Mouse (Mus musculus) lung, postnatal 4 days (tissue): Measurements from ENCODE around the gene Sh3pxd2a.
"Not testable (repeated sequence)": the region's sequence is repeated elsewhere in the genome, so short reads cannot be mapped to it uniquely, and the experiment has no call there.

ENCODE experiments used
- DNase-seq, 2 experiments: peaks; one replicate each; pipeline ENCODE4 v3.0.0; 2021

The Sh3pxd2a gene

GRCm38 (mm10) chr19:47405548-47405947, 58.7 kb downstream of the Sh3pxd2a start:
- DNase-seq = no peak

GRCm38 (mm10) chr19:47403391-47404379, 60.5 kb downstream of the Sh3pxd2a start:
- DNase-seq = no peak

GRCm38 (mm10) chr19:47402976-47403375, 61.2 kb downstream of the Sh3pxd2a start:
- peak; percentile 43 to 69 for DNase-seq

- DNase-seq = no peak
Measured at GRCm38 (mm10) chr19:47402544-47402943, 61.7 kb downstream of the Sh3pxd2a start.

- DNase-seq = no peak
Measured at GRCm38 (mm10) chr19:47399709-47400108, 64.5 kb downstream of the Sh3pxd2a start.

GRCm38 (mm10) chr19:47399029-47399428, 65.2 kb downstream of the Sh3pxd2a start:
- DNase-seq = no peak

GRCm38 (mm10) chr19:47397882-47398671, 66.1 kb downstream of the Sh3pxd2a start:
- DNase-seq = no peak

GRCm38 (mm10) chr19:47395338-47395737, 68.9 kb downstream of the Sh3pxd2a start:
- no peak for DNase-seq

- not testable (repeated sequence) for DNase-seq
Measured at GRCm38 (mm10) chr19:47394781-47395180, 69.4 kb downstream of the Sh3pxd2a start.

GRCm38 (mm10) chr19:47390878-47391277, 73.3 kb downstream of the Sh3pxd2a start:
- DNase-seq = no peak

- peak; percentile 43 to 68 for DNase-seq
Measured at GRCm38 (mm10) chr19:47387887-47388286, 76.3 kb downstream of the Sh3pxd2a start.

- DNase-seq = peak; percentile 30 to 68
Measured at GRCm38 (mm10) chr19:47387395-47387794, 76.8 kb downstream of the Sh3pxd2a start.

GRCm38 (mm10) chr19:47385971-47386370, 78.2 kb downstream of the Sh3pxd2a start:
- peak in 1 of 2 experiments; percentile 47 for DNase-seq

GRCm38 (mm10) chr19:47384639-47385038, 79.6 kb downstream of the Sh3pxd2a start:
- DNase-seq = no peak

- no peak for DNase-seq
Measured at GRCm38 (mm10) chr19:47384036-47384435, 80.2 kb downstream of the Sh3pxd2a start.

- no peak for DNase-seq
Measured at GRCm38 (mm10) chr19:47382268-47382667, 81.9 kb downstream of the Sh3pxd2a start.

- no peak for DNase-seq
Measured at GRCm38 (mm10) chr19:47381011-47381410, 83.2 kb downstream of the Sh3pxd2a start.

- no peak for DNase-seq
Measured at GRCm38 (mm10) chr19:47379141-47379540, 85.1 kb downstream of the Sh3pxd2a start.

GRCm38 (mm10) chr19:47374916-47375573, 89.2 kb downstream of the Sh3pxd2a start:
- no peak for DNase-seq

GRCm38 (mm10) chr19:47374440-47374839, 89.8 kb downstream of the Sh3pxd2a start:
- peak in 1 of 2 experiments; percentile 74 for DNase-seq

- DNase-seq = no peak
Measured at GRCm38 (mm10) chr19:47372044-47372443, 92.2 kb downstream of the Sh3pxd2a start.

- no peak for DNase-seq
Measured at GRCm38 (mm10) chr19:47371521-47371920, 92.7 kb downstream of the Sh3pxd2a start.

- DNase-seq = no peak
Measured at GRCm38 (mm10) chr19:47369008-47369407, 95.2 kb downstream of the Sh3pxd2a start.
